Mouse (Mus musculus) cerebellum, adult 8-10 months (tissue): Measurements from ENCODE around the gene Crx.

ENCODE experiments used
- DNase-seq: peaks from one replicate; pipeline ENCODE4 v3.0.0; 2022

Crx gene

GRCm38 (mm10) chr7:15839578-15839977, 40.2 kb downstream of the Crx start, which contains the start of gene Obox6:
Gene Obox6 (minus strand): TSS chr7:15839678.
- no peak for DNase-seq
